Mouse (Mus musculus) layer of hippocampus, adult 6 months (tissue): ENCODE measurements around the gene Nfyb. TPM values are rescaled to one million over a fixed set of nuclear protein-coding genes. Genes with fewer than 3 reads are reported as not detected.

Source experiments
- long read RNA-seq, 2 experiments: library from polyadenylated mRNA; unstranded; transcript quantifications; one replicate each; pipeline ENCODE4 v2.0.0; 2019 to 2020
- polyA plus RNA-seq: library from polyadenylated mRNA; unstranded; fragments of <200 nt; fragmentation: Nextera tagmentation; gene quantifications from 2 replicates; pipeline ENCODE4 v1.2.3, GENCODE M21; 2021

Gene Nfyb
- polyA plus RNA-seq = 19.3 and 23.1 TPM in 2 replicates
- long read RNA-seq, experiment 1, transcript Nfyb-204 (8 exons, 2,554 nt) = major isoform, 24 of 43 reads
- long read RNA-seq, experiment 1, partial matches to known transcripts = 6 of 43 reads
- long read RNA-seq, experiment 1, other reads (novel, unspliced or antisense) = 13 of 43 reads
- long read RNA-seq, experiment 2, transcript Nfyb-204 (8 exons, 2,554 nt) = major isoform, 103 of 136 reads
- long read RNA-seq, experiment 2, partial matches to known transcripts = 12 of 136 reads
- long read RNA-seq, experiment 2, other reads (novel, unspliced or antisense) = 21 of 136 reads

GRCm38 (mm10) chr10:82763840-82764631 is at the start of gene Nfyb:
Gene Nfyb (minus strand): TSS chr10:82764144.

Other genes starting within 250 kb of the Nfyb start
- gene 1190007I07Rik, start 140.9 kb downstream of the Nfyb start, polyA plus RNA-seq = 46.1 and 50.8 TPM in 2 replicates
- gene Tdg, start 134.3 kb downstream of the Nfyb start, polyA plus RNA-seq = 27.4 and 28.0 TPM in 2 replicates
- 11.7 and 13.3 TPM in 2 replicates for gene Glt8d2, start 73.5 kb downstream of the Nfyb start, polyA plus RNA-seq
- gene Hcfc2, start 68.0 kb downstream of the Nfyb start, polyA plus RNA-seq = 14.3 and 15.3 TPM in 2 replicates
- gene Txnrd1, start 69.8 kb upstream of the Nfyb start, polyA plus RNA-seq = 22.2 and 22.9 TPM in 2 replicates
- not detected in 2 replicates for gene Eid3, start 102.5 kb upstream of the Nfyb start, polyA plus RNA-seq
- 5.4 TPM in 2 replicates for gene Chst11, start 221.4 kb upstream of the Nfyb start, polyA plus RNA-seq